Mouse (Mus musculus): Measurements from ENCODE around the gene Daxx. TPM values are rescaled to one million over a fixed set of nuclear protein-coding genes. Genes with fewer than 3 reads are reported as not detected.
"Not testable (repeated sequence)": the region's sequence is repeated elsewhere in the genome, so short reads cannot be mapped to it uniquely, and the experiment has no call there.

The Daxx gene
- polyA plus RNA-seq (2016; fragmentation: Nextera tagmentation; extraction: Ambion mirVana) = 33.4 and 37.1 TPM in 2 replicates

DNA sequence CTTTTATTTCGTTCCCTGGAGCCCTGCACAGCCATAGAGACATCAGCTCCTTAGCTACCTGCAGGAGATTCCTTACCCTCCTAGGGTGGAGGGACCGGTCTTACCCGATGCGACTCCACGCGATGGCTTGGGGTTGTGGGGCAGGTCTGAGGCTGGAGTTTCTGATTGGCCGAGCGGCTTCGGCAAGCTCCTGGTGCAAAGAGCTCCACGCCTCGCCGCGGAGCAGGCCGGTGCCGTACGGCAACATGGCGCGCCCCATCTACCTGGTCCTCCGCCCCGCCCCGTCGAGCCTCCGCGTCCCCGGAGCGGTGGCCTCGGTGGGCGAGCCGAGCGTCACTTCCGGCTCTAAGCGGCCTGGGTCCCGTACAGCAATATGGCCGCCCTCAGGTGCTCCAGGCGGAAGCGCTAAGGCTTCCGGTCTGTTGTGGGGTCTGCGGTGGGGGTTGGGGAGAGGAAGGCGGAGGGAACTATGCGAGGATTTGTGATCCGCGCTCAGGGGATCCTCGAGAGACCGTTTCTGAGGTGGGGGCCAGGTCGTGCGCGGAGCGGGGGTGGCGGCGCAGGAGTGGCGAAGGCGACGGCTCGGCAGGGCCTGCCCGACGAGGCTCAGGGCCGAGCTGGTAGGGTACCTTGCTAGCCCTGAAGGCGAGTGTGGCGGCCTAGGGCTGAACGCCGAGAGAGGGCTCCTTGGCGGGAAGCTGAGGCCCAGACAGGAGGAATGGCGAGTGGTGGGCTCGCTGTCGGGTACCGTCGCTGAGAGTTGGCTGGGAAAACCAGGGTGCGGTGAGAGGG is at the start of gene Daxx:
Daxx (plus strand) TSS at position 338 of the 792 bp plus-strand sequence.
- no peaks in the 10 kb centered on the region for H3K9me3 ChIP-seq (replicated peaks)
- peak within 1 kb of the TSS; percentile 80 for H3K4me3 ChIP-seq
- H3K9ac ChIP-seq = peak within 1 kb of the TSS; percentile 90
- H3K27ac ChIP-seq = peak within 1 kb of the TSS; percentile 91
- H3K4me1 ChIP-seq = peaks cover 55% of the 10 kb centered on the region
- H3K27me3 ChIP-seq (replicated peaks) = no peaks in the 10 kb centered on the region
- under 1% methylated on average over 68 of the region's 68 CpGs for WGBS (ENCODE audit: insufficient replicate concordance)
- peak within 1 kb of the TSS; percentile 98 for H3K4me2 ChIP-seq
- peaks cover 39% of the 10 kb centered on the region for H3K36me3 ChIP-seq
- peak; percentile 93 for ATAC-seq

DNA sequence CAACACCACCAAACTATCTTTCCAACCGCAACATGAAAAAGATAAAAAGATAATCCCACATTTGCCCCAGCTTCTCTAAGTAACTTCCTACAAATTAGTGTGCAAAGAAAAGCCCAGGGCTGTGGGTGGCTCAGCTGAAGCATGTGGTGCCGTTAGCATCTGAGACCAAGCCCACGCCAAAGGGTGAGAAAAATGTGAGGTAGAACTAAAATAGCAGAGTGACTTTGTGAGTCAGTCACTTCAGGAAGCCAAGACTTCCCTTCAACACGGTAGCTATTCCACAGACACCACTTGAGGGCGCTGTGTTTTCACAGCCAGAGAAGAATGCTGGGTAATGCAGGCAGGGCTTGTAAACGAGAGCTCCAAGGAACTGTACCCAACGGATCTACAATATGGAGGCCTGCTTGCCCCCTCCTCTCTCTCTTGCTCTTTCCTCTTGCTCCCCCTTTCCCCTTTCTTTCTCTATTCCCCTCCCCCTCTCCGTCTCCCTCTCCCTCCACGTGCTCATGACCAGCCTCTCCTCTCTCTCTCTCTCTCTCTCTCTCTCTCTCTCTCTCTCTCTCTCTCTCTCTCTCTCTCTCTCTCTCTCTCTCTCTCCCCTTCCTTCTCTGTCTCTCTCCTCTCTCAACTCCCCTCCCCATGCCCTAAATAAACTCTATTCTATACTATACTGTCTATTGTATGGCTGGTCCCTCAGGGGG is 43.7 kb upstream of the Daxx start:
- H3K4me2 ChIP-seq = peak overlapping the region; percentile 47
- peak; percentile 40; the same call in 1 of the 2 replicates for ATAC-seq
- no peaks in the 10 kb centered on the region for H3K36me3 ChIP-seq
- WGBS (ENCODE audit: insufficient replicate concordance) = 13% methylated on average over 9 of the region's 9 CpGs
- H3K27ac ChIP-seq = no peak overlapping the region
- H3K4me1 ChIP-seq = peaks cover 9% of the 10 kb centered on the region
- H3K9ac ChIP-seq = no peak overlapping the region
- H3K27me3 ChIP-seq (replicated peaks) = no peaks in the 10 kb centered on the region
- H3K4me3 ChIP-seq = 0 out of 2 replicates have a peak overlapping the region, but pooled peaks have one; percentile 2
- no peaks in the 10 kb centered on the region for H3K9me3 ChIP-seq (replicated peaks)

DNA sequence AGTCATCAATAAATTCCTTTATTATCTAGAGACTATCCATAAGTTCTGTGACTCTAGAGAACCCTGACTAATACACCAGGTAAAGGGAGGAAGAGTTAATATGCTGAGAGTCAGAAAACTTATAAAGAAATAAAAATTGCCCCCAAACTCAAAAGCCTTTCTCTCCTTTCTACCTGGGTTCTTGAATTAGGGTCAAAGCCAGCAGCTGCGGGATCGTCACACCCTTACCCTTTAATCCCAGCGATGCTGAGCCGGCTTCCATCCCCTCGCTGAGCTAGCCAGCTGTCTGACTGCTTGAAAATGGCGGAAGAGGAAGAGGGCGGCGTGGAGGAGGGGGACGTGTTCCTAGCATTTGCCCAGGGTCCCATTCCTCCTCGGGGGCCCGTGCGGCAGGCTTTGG is 35.7 kb upstream of the Daxx start, which contains the start of gene Gm7029:
Gm7029 (plus strand) TSS at position 301 of the 400 bp plus-strand sequence.
- H3K27me3 ChIP-seq (replicated peaks); ATAC-seq; H3K4me2 ChIP-seq; H3K4me1 ChIP-seq; H3K27ac ChIP-seq; H3K9me3 ChIP-seq (replicated peaks); H3K9ac ChIP-seq; H3K4me3 ChIP-seq: not testable (repeated sequence)
- H3K36me3 ChIP-seq = peaks cover 39% of the 10 kb centered on the region
- WGBS (ENCODE audit: insufficient replicate concordance) = 83% methylated on average over 6 of the region's 12 CpGs

DNA sequence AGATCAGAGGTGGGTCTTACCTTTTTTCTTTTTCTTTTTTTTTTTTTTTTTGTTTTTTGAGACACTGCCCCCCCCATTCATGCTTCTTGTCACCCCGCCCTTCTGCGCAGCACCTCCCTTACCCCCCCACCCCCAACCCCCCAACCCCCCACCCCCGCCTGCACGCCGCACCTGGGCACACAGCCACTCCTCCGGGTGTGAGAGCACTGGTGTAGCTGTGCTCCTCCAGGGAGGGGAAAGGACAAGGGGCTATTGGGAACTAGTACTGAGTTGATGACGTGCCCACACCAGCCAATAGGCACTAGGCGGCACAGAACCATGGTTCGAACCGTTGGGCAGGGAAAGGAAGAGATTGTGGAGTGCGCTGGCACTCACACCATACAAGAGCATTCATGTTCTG is 34.8 kb upstream of the Daxx start:
- Histone ChIP-seq H3K27ac (no peak overlapping the region), H3K27me3 (replicated peaks) (no peaks in the 10 kb centered on the region), H3K9me3 (replicated peaks) (no peaks in the 10 kb centered on the region), H3K36me3 (peaks cover 48% of the 10 kb centered on the region), H3K4me2 (no peak overlapping the region), H3K9ac (no peak overlapping the region), H3K4me1 (no peaks in the 10 kb centered on the region), H3K4me3 (no peak overlapping the region)
- ATAC-seq = no peak
- 84% methylated on average over 11 of the region's 11 CpGs for WGBS (ENCODE audit: insufficient replicate concordance)

DNA sequence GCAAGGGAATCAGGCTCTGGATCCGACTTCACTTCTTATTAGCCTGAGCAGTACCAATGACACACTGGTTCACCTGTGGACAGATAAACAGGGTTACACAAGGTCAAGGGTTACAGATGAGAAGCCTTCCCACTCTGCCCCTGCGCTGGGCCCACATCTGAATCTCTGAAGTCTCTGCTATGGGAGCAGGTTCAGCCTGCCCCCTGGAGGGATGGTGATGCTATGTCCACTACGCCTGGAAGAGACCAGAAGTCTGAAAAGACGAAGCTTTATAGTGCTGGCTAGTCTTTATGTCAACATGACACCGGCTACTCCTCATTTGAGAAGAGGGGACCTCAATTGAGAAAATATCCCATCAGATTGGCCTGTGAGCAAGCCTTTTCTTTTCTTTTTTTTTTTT is 33.4 kb upstream of the Daxx start:
- H3K27ac ChIP-seq = not testable (repeated sequence)

DNA sequence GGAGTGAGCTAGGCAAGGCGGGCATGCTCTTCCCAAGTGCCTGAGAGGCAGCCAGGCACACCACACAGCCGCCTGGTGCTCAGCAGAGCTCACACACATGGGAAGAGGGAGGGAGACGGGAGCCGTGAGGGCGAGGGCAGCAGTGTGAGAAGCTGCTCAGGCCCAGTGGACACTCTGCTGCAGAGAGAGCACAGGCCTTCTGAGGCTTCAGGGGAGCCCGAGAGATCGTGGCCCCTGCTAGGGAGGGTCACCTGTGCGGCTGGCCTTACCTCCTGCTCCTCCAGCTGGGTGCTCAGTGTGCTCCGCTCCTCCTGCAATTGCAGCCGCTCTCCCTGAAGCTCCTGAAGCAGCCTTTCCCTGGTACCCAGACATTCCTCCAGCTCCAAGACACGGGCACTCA is 24.9 kb upstream of the Daxx start:
- Histone ChIP-seq H3K4me1 (peaks cover 20% of the 10 kb centered on the region), H3K36me3 (peaks cover 82% of the 10 kb centered on the region)
- H3K4me2 ChIP-seq; ATAC-seq; H3K27ac ChIP-seq; H3K4me3 ChIP-seq; H3K9me3 ChIP-seq (replicated peaks); H3K9ac ChIP-seq; H3K27me3 ChIP-seq (replicated peaks): not testable (repeated sequence)
- WGBS (ENCODE audit: insufficient replicate concordance) = 95% methylated on average over 10 of the region's 11 CpGs

More for the DNA sequence above, 33.4 kb upstream of the Daxx start:
- H3K36me3 ChIP-seq = peaks cover 61% of the 10 kb centered on the region
- H3K27me3 ChIP-seq (replicated peaks); H3K9me3 ChIP-seq (replicated peaks); H3K9ac ChIP-seq; H3K4me3 ChIP-seq; H3K4me1 ChIP-seq; H3K4me2 ChIP-seq: not testable (repeated sequence)
- ATAC-seq = 0 out of 2 replicates have a peak, but pooled peaks have one; percentile 24
- 72% methylated on average over 5 of the region's 5 CpGs for WGBS (ENCODE audit: insufficient replicate concordance)

DNA sequence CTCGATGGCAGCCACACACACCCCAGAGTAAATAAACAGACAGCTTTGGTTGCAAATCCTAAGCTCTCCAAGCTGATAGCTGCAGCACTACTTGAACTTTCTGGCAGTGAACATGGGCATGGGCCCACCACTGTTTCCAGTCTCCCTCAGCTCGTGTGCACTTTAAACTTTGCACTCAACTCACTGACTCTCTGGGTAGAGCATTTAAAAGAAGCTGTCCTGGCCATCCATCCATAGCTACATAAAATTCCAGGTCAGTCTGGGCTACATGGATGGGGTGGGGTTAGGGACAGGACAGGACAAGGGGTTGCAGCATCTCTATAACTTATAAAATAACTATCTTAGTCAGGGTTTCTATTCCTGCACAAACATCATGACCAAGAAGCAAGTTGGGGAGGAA is 21.4 kb upstream of the Daxx start:
- Histone ChIP-seq H3K27ac (peak overlapping the region; percentile 49; the same call in 1 of the 2 replicates), H3K4me3 (peak overlapping the region; percentile 85), H3K36me3 (peaks cover 49% of the 10 kb centered on the region), H3K9ac (peak overlapping the region; percentile 93; the same call in 1 of the 2 replicates), H3K4me2 (peak overlapping the region; percentile 77), H3K4me1 (peaks cover 24% of the 10 kb centered on the region)
- 41% methylated on average over 2 of the region's 2 CpGs for WGBS (ENCODE audit: insufficient replicate concordance)
- not testable (repeated sequence) for H3K27me3 ChIP-seq (replicated peaks); H3K9me3 ChIP-seq (replicated peaks); ATAC-seq

DNA sequence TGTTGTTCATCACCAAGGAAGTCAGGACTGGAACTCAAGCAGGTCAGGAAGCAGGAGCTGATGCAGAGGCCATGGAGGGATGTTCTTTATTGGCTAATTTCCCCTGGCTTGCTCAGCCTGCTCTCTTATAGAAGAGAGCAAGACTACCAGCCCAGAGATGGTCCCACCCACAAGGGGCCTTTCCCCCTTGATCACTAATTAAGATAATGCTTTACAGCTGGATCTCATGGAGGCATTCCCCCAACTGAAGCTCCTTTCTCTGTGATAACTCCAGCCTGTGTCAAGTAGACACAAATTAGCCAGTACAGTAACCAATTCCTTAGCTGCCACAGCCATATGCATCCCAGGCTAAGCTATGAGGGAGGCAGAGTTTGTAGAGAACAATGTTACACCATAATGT is 21.0 kb upstream of the Daxx start:
- H3K27ac ChIP-seq = 0 out of 2 replicates have a peak overlapping the region, but pooled peaks have one; percentile 49
- peaks cover 24% of the 10 kb centered on the region for H3K4me1 ChIP-seq
- H3K4me3 ChIP-seq = peak overlapping the region; percentile 85

DNA sequence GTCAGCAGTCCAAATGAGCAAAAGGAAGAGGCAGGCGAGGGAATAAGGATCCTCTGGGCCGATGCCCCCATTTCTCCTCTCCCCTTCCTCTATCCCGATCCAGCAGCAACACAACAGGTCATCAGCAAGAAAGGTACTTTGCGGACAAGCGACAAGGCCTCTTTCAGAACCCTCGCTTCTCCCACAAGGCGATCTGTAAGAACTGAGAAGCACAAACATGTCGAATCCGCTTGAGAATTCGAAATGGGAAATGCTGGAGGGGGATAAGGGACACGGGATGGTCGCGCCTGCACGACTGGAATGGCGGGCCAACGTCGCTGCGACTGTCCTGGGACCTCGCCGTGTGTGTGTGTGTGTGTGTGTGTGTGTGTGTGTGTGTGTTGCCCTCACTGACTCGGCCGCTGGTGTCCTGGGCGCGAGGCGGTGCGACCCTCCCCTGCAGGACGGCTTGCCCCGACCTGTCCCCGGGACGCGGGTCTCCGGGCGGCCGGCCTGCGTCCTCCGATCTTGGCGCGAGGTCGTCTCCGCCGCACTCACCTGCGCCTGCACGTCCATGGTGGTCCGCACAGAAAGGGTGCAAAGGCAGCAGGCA is 19.2 kb upstream of the Daxx start:
- peak; percentile 1; the same call in 1 of the 2 replicates for ATAC-seq
- peak overlapping the region; percentile 88 for H3K27ac ChIP-seq
- under 1% methylated on average over 36 of the region's 44 CpGs for WGBS (ENCODE audit: insufficient replicate concordance)
- peak overlapping the region; percentile 93 for H3K9ac ChIP-seq
- not testable (repeated sequence) for H3K9me3 ChIP-seq (replicated peaks); H3K27me3 ChIP-seq (replicated peaks)
- peaks cover 27% of the 10 kb centered on the region for H3K36me3 ChIP-seq
- peaks cover 24% of the 10 kb centered on the region for H3K4me1 ChIP-seq
- peak overlapping the region; percentile 85 for H3K4me3 ChIP-seq
- peak overlapping the region; percentile 77 for H3K4me2 ChIP-seq

More for the DNA sequence above, 21.0 kb upstream of the Daxx start:
- Histone ChIP-seq H3K4me2 (peak overlapping the region; percentile 77), H3K36me3 (peaks cover 45% of the 10 kb centered on the region), H3K9ac (peak overlapping the region; percentile 93; the same call in 1 of the 2 replicates)
- H3K9me3 ChIP-seq (replicated peaks); H3K27me3 ChIP-seq (replicated peaks); ATAC-seq: not testable (repeated sequence)

DNA sequence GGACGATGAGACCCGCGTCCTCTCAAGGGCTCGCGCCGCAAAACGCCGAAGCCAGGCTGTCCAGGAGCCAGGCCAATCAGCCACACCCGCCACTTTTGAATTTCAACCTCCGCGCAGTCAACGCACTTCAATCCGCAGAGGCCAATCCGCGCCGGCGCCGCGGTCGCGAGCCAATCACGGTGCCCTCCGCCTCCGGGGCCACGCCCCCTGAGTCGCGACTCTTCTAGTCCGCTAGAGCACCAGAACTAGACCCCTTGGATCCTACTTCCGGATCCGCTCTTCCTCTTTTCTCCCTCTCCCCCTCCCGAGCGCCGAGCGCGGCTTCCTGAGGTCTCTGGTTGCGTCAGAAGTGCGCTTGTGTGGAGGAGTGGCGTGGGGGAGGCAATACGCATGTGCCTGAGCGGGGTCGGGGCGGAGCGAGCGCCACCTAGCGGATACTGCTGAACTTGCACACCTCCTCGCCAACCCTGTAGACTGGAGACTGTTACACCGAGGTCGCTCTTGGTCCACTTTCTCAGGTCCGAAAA is 18.6 kb upstream of the Daxx start, which contains the start of gene Kifc1:
Kifc1 (minus strand) TSS at position 129 of the 527 bp plus-strand sequence.
- no peaks in the 10 kb centered on the region for H3K9me3 ChIP-seq (replicated peaks)
- H3K9ac ChIP-seq = peak within 1 kb of the TSS; percentile 93
- H3K4me3 ChIP-seq = peak within 1 kb of the TSS; percentile 85
- H3K27me3 ChIP-seq (replicated peaks) = no peaks in the 10 kb centered on the region
- ATAC-seq = peak; percentile 96
- H3K36me3 ChIP-seq = peaks cover 21% of the 10 kb centered on the region
- WGBS (ENCODE audit: insufficient replicate concordance) = 2% methylated on average over 49 of the region's 49 CpGs
- peak within 1 kb of the TSS; percentile 77 for H3K4me2 ChIP-seq
- H3K27ac ChIP-seq = peak within 1 kb of the TSS; percentile 88
- peaks cover 24% of the 10 kb centered on the region for H3K4me1 ChIP-seq

DNA sequence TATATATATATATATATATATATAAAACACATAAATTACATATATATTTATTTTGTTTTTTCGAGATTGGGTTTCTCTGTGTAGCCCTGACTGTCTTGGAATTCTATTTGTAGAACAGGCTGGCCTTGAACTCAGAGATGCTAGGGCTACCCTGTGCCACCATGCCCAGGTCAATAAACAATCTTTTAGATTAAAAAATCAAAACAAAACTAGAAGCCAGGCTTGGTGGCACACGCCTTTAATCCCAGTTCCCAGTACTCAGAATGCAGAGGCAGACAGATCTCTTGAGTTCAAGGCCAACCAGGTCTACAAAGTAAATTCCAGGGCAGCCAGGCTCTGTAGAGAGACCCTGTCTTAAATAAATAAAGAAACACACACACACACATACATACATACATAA is 17.9 kb upstream of the Daxx start:
- Histone ChIP-seq H3K4me3 (no peak overlapping the region), H3K36me3 (peaks cover 14% of the 10 kb centered on the region), H3K9ac (no peak overlapping the region), H3K27ac (no peak overlapping the region), H3K9me3 (replicated peaks) (no peaks in the 10 kb centered on the region), H3K4me2 (0 out of 2 replicates have a peak overlapping the region, but pooled peaks have one; percentile 20), H3K27me3 (replicated peaks) (no peaks in the 10 kb centered on the region), H3K4me1 (peaks cover 24% of the 10 kb centered on the region)
- no peak for ATAC-seq
- 45% methylated on average over 2 of the region's 2 CpGs for WGBS (ENCODE audit: insufficient replicate concordance)

All from liver, embryonic 12.5 days (tissue).